Mouse (Mus musculus): ENCODE results near the gene Wnk1.

The Wnk1 gene

DNA sequence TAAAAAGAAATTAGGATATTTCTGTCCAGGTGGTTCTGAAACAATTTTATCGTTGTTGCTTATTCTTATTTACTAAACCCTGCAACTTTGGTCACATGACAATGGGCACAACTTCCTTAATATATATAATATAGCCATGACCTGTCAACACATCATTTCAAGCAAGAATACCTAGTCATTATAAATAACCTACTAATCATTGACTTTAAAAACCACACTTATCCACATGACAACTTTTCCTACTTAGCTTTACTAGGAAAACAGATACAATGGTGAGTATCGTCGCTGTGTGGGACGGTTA is 2.0 kb upstream of the Wnk1 start:
- no peak for DNase-seq (ENCODE audit: low spot score)

DNA sequence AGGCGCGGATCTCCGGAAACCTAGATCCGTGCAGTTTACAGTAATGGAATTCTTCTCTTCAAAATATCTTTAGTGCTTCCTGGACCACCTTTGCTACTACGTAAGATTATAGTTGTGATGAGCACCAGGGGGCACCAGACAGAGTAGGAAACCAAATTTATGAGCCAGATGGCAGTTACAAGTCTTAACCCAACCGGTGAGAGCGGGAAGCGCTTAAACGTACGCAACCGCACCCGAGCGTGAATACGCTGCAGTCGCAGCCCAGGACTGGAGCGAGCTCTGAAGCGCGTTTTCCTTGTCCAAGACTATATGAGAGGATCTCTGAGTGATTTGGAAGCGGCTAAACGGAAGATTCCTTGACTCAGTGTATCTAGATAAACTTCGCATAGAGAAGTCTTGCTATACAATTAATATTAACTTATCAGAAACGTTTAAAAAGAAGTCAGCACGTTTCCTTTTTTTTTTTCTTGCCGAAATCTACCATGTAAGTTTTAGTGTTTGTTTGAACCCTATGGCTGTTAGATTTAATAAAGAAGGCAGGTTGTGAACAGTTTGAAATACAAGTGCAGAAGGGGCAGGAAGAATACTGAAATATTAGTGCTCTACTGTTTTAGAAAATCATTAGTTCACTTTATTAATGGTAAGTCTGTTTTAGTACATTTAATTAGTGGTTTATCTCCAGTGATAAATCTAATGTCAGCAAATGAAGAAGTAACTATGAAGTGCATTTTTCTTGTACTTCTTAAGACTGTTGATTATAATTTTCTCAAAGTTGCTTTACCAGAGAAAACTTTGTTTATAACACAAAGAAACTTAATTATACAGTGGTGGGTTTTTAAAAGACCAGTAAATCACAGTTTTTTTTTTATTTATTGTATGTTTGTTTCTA is 1.4 kb upstream of the Wnk1 start:
- DNase-seq (ENCODE audit: low spot score): peak; percentile 82

DNA sequence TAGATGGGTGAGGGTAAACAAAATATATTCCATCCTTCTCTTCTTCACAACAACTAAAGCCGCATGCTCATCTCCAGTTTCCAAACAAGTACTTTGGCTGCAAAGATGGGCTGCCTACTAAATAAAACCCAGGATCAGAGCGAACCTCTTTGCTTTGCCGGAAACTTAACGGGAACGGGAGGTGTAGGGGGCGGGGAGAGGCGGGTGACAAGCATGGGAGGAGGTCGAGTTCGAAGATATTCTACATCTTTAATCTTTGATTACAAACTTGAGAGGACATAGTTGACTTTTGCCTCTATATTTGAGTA is 738 bp upstream of the Wnk1 start:
- DNase-seq (ENCODE audit: low spot score): peak; percentile 26

DNA sequence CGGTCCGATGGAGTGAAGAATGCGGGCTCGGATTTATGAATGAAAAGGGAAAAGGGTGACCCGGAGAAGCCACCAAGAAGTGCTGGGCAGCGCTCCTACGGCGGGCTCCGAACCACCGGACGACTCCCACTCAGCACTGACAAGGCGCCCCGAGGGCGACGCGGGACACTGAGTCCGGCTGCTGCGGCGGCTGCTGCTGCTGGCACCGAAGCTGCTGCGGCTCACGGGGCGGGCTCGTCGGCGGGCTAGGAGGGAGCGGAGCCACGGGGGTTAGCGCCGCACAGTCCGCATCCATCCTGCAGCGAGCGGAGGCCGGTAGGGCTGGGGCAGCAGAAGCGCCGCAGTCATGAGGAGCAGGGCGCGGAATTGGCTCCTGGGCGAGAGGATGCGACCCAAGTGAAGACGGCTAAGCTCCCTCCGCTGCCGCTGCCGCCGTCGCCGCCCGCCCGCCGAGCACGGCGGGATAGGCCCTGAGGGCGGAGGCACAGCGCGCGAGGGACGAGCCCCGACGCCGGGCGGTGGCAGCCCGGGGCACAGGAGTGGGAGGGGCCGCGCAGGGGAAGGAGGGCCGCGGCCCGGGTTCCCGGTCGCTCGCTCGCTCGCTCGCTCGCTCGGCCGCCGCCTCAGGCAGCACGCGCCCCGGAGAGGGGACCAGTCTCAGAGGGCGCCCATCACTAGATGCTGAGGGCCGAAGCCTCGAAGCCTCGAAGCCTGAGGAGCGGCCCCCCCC is 671 bp downstream of the Wnk1 start:
- peak; percentile 82 for DNase-seq (ENCODE audit: low spot score)

DNA sequence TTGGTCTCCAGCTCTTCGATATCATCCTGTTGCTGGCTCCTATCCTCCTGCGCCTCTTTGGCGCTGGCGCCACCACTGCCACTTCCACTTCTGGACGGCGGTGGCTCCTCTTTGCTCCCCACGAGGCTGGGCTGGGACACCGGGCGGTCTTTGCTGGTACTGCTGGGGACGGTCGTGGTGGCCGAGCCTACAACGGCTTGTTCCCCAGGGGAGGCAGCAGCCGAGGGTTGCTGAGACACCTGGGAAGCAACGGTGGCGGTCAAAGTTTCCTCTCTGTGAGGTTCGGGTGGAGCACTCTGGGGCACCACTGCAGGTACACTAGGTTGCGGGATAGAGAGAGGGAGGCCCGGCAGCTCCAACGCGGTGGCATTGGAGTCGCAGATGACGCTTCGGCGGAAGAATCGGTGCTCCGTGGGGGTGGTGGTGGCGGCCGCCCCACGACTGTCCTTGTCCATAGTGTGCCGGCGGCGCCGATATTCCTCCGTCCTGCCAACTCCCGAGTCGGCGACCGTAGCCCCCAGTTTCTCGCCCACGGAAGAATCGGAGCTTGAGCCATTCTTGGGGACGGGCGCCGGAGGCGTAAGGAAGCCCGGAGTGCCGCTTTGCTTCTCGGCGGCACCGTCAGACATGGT is 1.4 kb downstream of the Wnk1 start:
- peak; percentile 66 for DNase-seq (ENCODE audit: low spot score)

DNA sequence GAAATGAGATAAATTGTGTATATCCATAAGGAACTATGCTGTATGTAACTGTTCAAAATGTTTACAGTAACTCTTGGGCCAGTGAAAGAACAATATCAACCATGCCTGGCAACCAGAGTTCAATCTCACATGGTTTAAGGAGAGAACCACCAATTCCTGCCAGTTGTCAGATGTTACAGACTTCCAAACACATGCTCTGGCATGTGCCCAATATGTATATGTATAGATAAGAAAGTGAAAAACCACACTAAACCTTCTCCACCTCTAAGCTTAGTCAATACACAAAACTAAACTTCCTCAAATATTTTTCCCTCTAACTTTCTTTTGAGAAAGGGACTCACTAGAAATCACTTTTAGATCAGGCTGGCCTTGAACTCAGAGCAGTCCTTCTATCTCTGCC is 13.9 kb downstream of the Wnk1 start:
- no peak for DNase-seq (ENCODE audit: low spot score)

DNA sequence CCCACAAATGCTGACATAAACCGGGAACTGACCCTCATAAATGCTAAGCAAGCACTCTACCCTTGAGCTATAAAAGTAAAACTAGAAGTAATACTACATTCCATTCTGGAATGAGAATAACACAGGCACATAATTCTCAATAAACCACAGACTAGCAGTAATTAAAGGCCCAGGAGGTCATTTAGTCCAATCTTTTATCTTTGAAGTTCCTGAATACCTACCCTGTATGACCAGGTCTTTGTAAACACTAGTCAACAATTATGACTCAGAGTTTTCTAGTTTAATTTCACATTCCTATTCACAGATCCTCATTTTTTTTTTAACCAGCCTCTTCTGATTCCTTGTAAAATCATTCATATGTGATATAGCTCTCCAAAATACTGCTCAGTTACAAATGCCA is 14.7 kb downstream of the Wnk1 start:
- no peak for DNase-seq (ENCODE audit: low spot score)

DNA sequence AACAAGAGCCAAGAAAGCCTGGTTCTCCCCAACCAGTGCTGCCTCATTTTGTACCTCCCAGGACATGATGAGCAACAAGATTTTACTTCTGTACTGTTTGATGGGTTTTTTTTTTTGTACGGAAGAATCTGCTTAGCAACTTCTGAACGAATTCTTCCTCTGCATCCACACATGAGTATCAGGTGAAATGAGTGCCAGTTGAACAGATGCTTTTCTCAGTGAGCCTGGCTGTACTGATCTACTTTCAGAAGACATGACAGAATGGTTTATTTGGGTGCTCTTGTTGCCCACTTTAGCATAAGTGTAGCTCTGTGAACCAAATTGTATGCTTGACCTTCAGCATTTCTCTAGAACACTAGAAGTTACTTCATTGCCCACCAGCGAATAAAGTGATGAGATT is 16.4 kb downstream of the Wnk1 start:
- DNase-seq (ENCODE audit: low spot score): no peak

DNA sequence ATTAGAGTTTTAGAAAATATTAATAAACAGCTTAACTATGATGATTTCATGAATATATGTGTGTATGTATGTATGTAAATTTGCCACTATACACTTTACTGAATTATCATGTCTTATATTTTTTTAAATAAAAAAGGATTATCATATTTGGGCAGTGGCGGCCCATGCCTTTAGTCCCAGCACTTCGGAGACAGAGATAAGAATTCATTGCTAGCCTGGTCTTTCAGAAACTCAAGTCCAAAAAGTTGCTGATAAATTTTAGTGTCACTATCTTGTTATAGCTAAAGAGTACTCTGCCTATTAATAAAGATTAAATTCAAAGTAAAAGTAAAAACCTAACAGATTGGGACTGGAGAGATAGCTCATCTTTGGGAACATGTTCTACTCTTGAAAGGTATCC is 18.8 kb downstream of the Wnk1 start:
- no peak for DNase-seq (ENCODE audit: low spot score)

DNA sequence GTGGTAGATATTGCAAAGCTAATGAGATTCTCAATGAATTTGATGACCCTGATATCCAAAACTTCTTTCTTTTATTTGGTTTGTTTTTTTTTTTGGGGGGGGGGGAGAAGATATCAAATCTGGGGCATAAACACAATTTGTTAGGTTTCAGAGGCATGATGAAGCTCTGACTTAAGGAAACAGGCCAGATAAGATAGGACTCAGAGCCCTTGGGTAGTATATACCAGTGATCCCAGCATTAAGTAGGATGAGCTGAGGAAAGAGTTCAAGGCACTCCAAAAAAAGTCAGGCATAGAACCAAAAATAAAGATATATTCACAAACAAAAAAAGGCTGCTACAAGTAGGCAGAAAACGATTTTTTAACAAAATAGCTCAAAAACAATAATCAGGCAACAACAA is 25.3 kb downstream of the Wnk1 start:
- no peak for DNase-seq (ENCODE audit: low spot score)

DNA sequence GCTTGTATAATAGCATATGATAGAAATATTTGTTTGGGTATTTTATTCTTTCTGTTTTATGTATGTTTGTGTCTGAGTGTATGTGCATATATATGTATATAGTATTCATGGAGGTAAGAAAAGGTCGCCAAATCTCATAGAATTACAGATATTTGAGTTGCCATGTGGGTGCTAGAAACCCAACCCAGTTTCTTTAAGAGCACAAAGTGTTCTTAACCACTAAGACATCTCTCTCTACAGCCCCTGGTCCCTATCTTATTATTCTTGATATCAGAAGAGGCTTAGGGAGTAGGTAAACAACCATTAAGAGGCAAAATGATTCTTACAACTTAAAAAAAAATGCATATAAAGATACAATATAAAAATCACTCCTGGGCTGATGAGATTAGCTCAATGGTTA is 27.0 kb downstream of the Wnk1 start:
- DNase-seq (ENCODE audit: low spot score): no peak

DNA sequence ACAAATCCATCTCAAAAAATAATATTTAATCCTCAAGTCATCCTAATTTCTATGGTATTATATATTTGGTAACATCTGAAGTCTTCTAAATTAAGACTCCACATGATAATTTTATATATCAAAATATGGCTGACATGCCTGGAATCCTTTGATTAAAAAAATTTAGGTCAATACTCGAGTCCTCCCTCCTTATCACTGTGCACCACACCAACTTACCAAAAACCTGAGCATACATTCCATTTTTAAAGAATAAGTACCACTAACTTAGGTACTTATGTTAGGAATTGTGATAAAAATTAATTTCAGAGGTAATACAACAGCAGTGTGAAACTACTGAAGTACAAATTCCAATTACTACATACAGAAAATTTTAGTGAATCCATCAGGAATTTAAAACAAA is 27.5 kb downstream of the Wnk1 start:
- no peak for DNase-seq (ENCODE audit: low spot score)

DNA sequence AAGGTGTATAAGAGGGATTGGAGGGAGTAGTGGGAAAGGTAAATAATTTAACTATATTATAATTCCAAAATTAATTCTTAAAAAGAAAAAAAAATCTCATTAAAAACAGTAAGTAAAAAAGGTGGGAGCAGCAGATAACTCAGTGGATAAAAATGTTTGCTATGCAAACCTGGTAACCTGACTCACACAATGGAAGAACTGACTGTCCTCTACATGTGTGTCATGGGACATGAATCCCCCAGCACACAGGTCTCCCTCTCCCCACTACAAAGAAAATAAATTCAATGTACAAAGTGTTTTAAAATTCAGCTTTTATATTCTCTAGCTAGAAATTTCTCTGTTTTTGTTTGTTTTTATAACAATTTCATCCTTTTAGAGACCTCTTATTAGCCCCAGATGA is 27.9 kb downstream of the Wnk1 start:
- no peak for DNase-seq (ENCODE audit: low spot score)

DNA sequence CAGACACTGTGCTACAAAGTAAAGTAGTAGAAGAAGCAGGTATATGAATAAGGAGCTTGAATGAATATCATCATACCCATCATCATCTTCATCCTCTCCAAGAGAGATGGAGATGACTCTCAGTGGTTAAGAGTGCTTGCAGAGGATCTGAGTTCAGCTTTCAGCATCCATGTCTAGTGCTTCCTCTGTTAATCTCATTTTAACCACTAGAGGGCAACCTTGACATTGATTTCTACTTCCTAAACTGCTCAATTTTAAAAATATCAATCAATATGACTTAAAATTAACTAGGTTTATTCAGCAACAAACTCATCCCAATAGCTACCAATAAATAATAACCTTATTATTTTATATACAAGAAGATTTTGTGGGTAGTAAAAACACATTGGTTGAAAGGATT is 36.8 kb downstream of the Wnk1 start:
- no peak for DNase-seq (ENCODE audit: low spot score)

DNA sequence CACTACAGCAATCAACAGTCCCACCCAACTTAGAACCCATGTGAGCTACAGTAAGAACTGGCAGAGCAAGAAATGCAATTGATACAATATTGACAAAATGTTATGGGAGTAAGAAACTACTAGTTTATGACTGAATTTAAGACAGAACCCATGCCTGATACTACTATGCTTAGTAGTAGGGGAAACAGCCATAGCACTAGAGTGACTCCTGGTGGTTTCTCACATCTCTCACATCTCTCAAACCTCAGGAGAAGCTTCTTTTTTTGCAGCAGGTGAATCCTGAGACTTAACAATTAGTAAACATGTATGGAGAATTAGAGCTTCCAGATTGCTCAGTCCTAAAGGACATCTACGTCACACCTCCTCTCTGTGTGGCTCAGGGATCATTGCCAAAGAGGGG is 42.0 kb downstream of the Wnk1 start:
- DNase-seq (ENCODE audit: low spot score): no peak

DNA sequence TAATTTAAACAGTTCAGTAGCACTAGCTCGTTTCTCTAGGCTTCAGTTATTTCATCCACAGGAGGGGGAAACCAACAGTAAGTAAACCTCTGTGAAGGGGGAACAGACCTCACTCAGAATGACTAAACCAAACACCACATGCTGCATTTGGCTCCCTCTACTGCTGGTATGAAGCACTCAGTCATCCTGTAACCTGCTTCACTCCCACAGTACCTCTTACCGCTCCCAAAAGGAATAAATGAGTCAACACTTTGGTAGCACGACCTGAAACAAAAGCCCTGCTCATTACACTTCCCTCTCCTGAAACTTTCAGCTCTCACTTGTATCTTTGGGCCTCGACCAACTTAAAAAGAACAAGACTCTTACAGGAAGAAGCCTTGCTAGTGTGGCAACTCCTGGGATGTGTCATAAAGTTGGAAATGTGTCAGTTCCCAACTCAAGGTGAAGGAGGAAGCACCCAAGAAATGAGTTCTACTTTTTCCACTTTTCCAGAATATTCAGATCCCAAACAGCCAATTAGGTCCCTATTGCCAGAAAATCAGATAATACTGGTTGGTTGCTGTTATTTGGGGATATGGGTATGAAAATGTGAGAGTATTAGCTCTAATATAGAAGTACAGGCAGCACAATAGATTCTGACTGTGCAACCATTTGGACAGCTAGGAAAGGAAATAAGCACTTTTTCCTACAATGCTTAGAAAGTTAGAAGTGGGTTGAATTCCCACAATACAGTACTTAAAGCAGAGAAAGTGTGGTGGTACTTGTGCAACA is 114.1 kb downstream of the Wnk1 start:
- DNase-seq (ENCODE audit: low spot score): no peak

DNA sequence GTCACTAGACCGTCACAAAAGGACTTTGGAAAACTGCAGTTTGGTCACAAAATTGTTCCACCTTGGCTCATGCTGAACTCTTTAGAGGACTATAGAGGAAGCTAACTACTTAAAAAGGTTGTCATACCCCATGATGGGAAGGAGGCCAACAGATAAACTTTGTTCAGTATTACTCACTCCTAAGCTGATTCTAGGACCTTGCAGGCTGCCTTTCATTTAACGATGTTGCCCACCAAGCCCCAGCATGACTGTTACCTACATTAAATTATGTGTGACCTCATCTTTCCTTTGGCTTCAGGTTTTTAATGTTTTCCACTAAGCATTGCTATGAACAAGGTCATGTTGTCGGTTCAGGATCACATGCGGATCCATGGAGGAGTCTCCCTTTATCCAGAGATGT is 115.9 kb downstream of the Wnk1 start:
- DNase-seq (ENCODE audit: low spot score): no peak

DNA sequence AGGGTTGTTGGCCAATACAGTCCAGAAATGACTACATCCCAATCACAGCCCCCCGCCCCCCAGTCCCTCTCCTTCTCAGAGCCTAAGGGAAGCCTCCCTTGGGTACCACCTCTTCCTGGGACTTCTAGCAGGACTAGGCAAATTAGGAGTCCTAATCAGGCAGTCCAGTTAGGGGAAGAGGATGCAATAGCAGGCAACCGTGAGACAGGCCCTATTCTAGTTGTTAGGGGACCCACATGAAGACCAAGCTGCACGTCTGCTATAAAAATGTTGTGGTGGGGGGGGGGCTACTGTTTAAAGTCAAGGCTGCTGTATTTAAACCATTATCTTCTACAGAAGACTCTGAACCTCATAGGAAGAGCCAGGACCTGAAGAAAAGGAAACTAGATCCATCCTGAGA is 116.3 kb downstream of the Wnk1 start:
- no peak for DNase-seq (ENCODE audit: low spot score)

DNA sequence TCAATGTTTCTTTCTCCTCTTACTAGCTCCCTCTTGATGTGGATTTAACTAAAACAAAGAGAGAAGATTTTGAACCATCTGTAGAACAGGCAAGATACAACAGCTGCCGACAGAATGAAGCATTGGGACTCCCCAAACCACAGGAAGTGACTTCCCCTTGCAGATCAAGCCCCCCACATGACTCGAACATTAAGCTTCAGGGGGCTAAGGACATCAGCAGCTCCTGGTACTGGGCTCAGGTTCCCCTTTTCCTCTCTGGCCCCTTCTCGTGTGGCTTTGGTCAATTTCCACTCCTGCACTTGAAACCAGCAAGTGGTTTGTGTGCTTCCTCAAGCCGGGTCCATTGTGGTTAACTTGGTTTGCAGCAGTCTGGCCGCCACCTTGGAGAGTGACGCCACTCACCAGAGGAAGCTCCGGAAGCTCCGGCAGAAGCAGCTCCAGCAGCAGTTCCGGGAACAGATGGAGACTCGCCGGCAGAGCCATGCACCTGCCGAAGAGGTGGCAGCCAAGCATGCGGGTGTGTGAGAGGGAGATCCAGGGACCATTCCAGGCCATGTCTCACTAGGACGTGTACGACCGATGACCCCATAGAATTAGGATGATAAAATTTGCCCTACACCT is 119.8 kb downstream of the Wnk1 start:
- DNase-seq (ENCODE audit: low spot score): no peak

DNA sequence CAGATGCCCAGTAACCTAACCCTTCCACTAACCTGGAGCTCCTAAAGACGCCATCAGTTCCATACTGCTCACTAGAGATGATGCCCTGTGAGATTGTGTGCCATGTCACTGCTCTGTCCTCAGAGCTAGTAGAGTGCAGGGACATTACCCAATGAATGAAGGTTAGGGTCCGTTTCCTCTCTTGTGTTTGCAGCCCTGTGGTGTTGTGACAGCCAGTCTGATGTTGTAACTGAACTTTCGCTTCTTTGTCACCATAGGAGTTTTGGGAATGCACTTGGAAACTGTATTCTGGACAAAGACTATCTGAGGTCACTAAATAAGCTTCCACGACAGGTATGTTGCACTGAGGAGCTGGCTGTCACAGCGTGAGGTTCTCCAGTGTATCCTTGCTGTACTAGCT is 122.8 kb downstream of the Wnk1 start:
- no peak for DNase-seq (ENCODE audit: low spot score)

DNA sequence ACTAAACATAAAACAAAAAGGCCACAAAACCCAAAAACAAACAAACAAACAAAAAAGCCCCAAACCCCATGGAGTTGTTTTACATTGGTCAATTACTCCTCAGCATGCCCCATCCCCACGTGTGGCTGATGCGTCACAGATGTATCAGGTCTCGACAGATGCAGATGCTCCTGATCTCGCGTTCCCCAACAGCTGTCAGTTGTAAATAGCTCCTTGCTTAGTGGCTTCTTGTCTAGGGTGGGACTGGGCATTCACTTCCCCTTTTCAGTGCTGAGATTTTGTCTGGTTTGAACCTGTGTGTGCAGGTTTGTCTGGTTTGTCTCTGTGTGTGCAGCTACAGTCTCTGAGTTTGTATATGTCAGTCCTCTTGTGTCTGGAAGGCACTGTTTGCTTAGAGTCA is 126.4 kb downstream of the Wnk1 start:
- no peak for DNase-seq (ENCODE audit: low spot score)

DNA sequence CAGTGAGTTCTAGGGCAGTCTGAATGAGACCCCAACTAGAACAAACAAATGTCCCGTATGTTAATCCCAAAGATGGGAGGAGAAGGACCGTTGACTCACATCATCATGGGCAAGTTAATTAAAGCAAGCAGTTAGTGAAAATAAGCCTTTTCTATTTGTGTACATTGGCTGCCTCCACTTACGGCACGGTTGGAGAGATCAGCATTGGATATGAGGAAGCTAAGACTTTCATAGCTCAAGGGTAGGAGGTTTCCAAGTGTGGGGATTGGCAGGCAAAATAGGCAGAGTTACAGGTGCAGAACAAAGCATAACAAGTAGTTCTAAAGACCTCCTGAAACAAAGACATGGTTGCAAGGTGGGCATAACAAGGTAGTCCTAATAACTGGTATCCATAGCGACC is 133.0 kb downstream of the Wnk1 start:
- no peak for DNase-seq (ENCODE audit: low spot score)

Data from urinary bladder, postnatal 14 days (tissue).